Mouse (Mus musculus) midbrain, embryonic 13.5 days (tissue): ENCODE results near the gene Scml4. TPM values are rescaled to one million over a fixed set of nuclear protein-coding genes. Genes with fewer than 3 reads are reported as not detected.

Experiments used
- ATAC-seq: fragments of 200-750 bp; cut with Nextera tagmentation; 2 replicates; pipeline ENCODE4 v1.8.0; 2017; ENCODE audit warnings: mild to moderate bottlenecking, moderate TSS enrichment, moderate library complexity
- H3K27ac ChIP-seq: fragments of 300-500 bp; sonication (generic); 2 replicates; pipeline ENCODE4 v1.5.1; 2015; ENCODE audit warnings: inconsistent platforms, mild to moderate bottlenecking, moderate library complexity
- H3K27me3 ChIP-seq: fragments of 300-500 bp; sonication (generic); 2 replicates; pipeline ENCODE4 v1.6.1; 2015; ENCODE audit warnings: mild to moderate bottlenecking, inconsistent platforms
- H3K36me3 ChIP-seq: fragments of 300-500 bp; sonication (generic); 2 replicates; pipeline ENCODE4 v1.6.1; 2015; ENCODE audit warnings: mild to moderate bottlenecking, inconsistent platforms
- H3K4me1 ChIP-seq: fragments of 300-500 bp; sonication (generic); replicated peaks from 2 replicates; pipeline ENCODE4 v1.6.1; 2015; ENCODE audit warnings: inconsistent platforms
- H3K4me2 ChIP-seq: fragments of 300-500 bp; sonication (generic); replicated peaks from 2 replicates; pipeline ENCODE4 v1.6.1; 2015; ENCODE audit warnings: moderate library complexity, mild to moderate bottlenecking, inconsistent platforms
- H3K4me3 ChIP-seq: fragments of 300-500 bp; sonication (generic); replicated peaks from 2 replicates; pipeline ENCODE4 v1.5.1; 2015; ENCODE audit warnings: mild to moderate bottlenecking, inconsistent platforms
- H3K9ac ChIP-seq: fragments of 300-500 bp; sonication (generic); replicated peaks from 2 replicates; pipeline ENCODE4 v1.6.1; 2015; ENCODE audit warnings: mild to moderate bottlenecking, inconsistent platforms
- H3K9me3 ChIP-seq: fragments of 300-500 bp; sonication (generic); 2 replicates; pipeline ENCODE4 v1.6.1; 2016; ENCODE audit warnings: mild to moderate bottlenecking, inconsistent platforms
- WGBS: fragments of 180-500 bp; shearing (Covaris S2); methylation state at CpG from one replicate; pipeline ENCODE4 v1.1.7; 2015; 5-methylcytosine and 5-hydroxymethylcytosine counted together
- polyA plus RNA-seq: library from polyadenylated mRNA; unstranded; fragments of >200 nt; fragmentation: Nextera tagmentation; extraction: Ambion mirVana; gene quantifications from 2 replicates; pipeline ENCODE4 v1.2.1, GENCODE M21; 2015

Scml4 gene
- polyA plus RNA-seq, 1 experiment from 2014 or later = 10.3 TPM

DNA sequence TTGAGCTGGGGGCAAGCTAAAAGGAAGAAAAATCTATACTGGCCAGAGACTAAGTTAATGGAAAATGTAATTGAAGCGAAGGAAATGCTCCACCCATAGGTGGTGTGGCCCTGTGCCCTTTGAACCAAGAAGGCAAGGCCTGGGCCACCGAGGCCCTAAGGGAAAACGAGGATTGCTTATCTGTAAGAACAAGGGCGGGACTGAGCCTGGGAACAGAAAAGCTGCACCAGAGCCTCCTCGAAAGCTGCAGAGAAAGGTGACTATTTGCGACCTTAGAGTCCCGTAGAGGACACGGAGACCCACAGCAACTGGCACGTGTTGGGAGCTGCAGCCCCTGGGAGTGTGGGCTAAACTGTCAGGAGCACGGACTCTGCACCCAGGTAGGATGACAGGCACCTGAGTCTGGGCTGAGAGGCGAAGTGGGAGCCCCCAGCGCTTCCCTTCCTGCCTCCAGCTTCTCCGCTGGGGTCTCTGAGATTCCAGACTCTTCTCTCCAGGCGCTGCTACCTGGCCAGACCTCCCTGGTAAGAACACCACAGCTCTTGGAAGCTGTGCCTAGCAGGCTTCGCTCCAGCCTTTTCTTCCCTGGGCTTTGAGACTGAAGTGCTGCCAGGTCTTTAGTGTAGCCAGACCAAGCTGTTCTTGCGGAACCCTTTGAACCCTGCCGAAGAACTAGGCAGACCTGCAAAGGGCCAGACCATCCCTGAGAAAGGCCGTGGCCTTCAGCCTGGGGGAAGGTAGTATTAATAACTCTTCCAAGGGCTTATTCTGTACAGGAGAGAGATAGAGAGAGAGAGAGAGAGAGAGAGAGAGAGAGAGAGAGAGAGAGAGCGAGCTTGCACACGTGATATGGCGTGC is 80.3 kb downstream of the Scml4 start:
- H3K27me3 ChIP-seq = no peaks in the 10 kb centered on the region
- H3K9ac ChIP-seq = no peak overlapping the region
- H3K36me3 ChIP-seq = no peaks in the 10 kb centered on the region
- no peak for ATAC-seq
- no peaks in the 10 kb centered on the region for H3K9me3 ChIP-seq
- no peak overlapping the region; the same call in 1 of the 2 replicates for H3K27ac ChIP-seq
- no peak overlapping the region for H3K4me2 ChIP-seq
- H3K4me3 ChIP-seq = no peak overlapping the region
- 77% methylated on average over 21 of the region's 21 CpGs for WGBS
- peaks cover 11% of the 10 kb centered on the region for H3K4me1 ChIP-seq

DNA sequence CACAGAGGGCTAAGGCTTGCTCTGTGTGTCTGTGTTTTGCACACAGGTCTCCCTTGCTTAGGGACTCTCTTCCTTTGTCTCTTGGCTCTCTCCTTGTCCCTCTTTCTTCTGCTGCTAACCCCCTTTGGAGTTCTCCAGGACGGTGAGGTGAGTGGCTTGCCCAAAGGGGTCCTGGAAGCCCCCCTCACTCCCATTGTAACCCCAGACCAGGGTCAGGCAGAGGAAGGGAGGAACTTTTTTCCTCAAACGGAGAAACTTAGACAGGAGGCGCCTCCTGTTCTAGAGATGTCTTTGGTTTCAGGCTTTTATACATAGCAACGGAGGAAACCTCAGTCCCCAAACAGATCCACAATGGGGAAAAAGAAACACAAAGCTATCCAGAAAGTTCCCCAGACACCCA is 81.1 kb downstream of the Scml4 start:
- no peak overlapping the region for H3K4me3 ChIP-seq
- no peaks in the 10 kb centered on the region for H3K27me3 ChIP-seq
- H3K4me2 ChIP-seq = peak overlapping the region; percentile 35
- peak; percentile 57; the same call in 1 of the 2 replicates for ATAC-seq
- WGBS = 60% methylated on average over 4 of the region's 4 CpGs
- H3K9ac ChIP-seq = 0 out of 2 replicates have a peak overlapping the region, but pooled peaks have one; percentile 10
- no peaks in the 10 kb centered on the region for H3K36me3 ChIP-seq
- H3K4me1 ChIP-seq = peaks cover 11% of the 10 kb centered on the region
- peak overlapping the region; percentile 80 for H3K27ac ChIP-seq
- H3K9me3 ChIP-seq = no peaks in the 10 kb centered on the region

DNA sequence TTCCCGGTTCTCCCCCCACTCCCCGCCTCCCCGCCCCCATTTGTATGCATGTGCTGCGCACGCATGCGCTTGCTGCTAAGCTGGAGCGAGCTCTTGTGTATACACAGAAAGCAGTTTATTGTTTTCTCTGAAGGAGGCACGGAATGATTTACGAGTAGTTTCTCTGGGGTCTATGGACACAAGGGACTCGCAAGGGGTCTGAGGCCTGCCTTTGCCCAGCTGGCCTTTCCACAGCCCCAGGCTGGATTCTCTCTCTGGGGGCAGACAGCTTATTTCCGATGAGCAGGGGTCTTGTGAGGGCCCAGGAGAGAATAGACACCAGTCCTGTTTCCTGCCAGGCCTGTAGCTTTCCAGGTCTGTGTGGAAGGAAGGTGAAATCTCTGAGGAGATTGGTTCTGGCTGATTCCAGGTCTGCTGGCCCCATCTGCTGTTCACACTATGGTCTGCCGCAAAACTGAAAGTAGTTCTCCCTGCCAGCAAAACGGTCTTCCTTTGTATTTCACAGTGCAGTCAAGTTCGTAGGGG is 81.6 kb downstream of the Scml4 start:
- peaks cover 2% of the 10 kb centered on the region; the same call in 1 of the 2 replicates for H3K27me3 ChIP-seq
- no peaks in the 10 kb centered on the region for H3K36me3 ChIP-seq
- peak; percentile 83 for ATAC-seq
- 53% methylated on average over 14 of the region's 14 CpGs for WGBS
- no peaks in the 10 kb centered on the region for H3K9me3 ChIP-seq
- H3K27ac ChIP-seq = peak overlapping the region; percentile 80
- peaks cover 11% of the 10 kb centered on the region for H3K4me1 ChIP-seq
- H3K9ac ChIP-seq = peak overlapping the region; percentile 55
- H3K4me3 ChIP-seq = no peak overlapping the region; the same call in 1 of the 2 replicates
- peak overlapping the region; percentile 35 for H3K4me2 ChIP-seq

DNA sequence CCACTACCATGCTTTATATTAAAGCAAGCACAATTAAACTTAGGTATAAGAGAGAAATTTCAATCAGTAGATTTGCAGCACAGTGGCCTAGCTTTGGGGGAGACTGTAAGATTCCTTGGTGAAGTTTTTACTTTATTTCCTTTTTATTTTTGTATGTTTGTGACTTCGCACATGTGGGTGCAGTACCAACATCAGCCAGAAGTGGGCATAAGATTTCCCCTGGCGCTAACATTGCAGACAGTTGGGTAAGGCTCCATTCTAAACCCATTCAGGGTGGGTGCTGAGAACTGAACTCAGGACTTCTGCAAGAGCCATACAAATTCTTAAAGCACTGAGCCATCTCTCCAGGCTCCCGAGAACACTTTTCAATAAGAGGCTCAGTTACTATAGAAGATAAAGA is 82.1 kb downstream of the Scml4 start:
- no peak for ATAC-seq
- Histone ChIP-seq H3K4me3 (no peak overlapping the region), H3K27me3 (peaks cover 5% of the 10 kb centered on the region; the same call in 1 of the 2 replicates), H3K36me3 (no peaks in the 10 kb centered on the region), H3K9ac (no peak overlapping the region), H3K9me3 (no peaks in the 10 kb centered on the region), H3K4me2 (no peak overlapping the region), H3K27ac (no peak overlapping the region), H3K4me1 (peaks cover 11% of the 10 kb centered on the region)
- WGBS = 93% methylated on average over 3 of the region's 3 CpGs

DNA sequence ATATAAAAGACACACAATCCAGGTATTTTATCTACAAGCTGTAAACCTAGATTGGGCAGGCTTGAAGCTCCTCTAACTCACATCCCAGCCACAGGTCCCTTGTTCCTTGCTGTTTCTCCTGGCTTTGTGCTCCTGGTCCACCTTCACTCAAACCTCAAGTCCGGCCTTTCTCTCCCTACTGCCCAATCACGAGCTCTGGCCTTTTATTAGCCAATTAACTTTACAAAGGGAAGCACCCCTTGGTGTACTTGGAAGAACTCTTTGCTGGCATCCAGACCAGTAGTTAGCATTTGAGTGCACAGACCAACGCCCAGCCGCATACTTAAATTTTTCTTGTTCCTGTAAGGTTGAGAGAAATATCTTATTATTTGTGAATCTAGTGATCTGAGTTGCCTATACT is 85.1 kb downstream of the Scml4 start:
- Histone ChIP-seq H3K4me2 (no peak overlapping the region), H3K9ac (no peak overlapping the region), H3K9me3 (no peaks in the 10 kb centered on the region), H3K36me3 (no peaks in the 10 kb centered on the region), H3K27me3 (peaks cover 5% of the 10 kb centered on the region; the same call in 1 of the 2 replicates), H3K4me3 (no peak overlapping the region), H3K4me1 (peaks cover 21% of the 10 kb centered on the region), H3K27ac (no peak overlapping the region)
- no peak for ATAC-seq
- WGBS = 51% methylated on average over 4 of the region's 4 CpGs

DNA sequence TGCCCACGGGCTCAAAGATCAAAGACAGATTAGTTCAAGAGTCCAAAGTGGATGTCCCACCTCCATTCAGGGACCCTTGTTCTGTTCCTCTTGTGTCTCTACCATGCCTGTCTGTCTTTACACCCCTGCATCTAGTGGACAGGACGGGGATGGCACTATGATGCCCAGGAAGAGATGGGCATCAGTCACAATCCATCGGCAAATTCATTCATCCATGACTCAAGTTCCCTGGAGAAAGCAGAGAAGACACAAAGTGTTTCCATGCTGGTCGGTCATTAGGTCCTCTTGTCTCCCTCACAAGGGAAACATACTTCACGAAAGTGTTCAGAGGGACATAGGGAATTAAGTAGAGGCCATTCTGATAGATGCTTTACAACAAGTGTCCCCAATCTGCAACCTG is 87.2 kb downstream of the Scml4 start:
- no peak overlapping the region for H3K4me3 ChIP-seq
- H3K27ac ChIP-seq = no peak overlapping the region
- no peaks in the 10 kb centered on the region for H3K36me3 ChIP-seq
- H3K9ac ChIP-seq = no peak overlapping the region
- H3K4me1 ChIP-seq = peaks cover 25% of the 10 kb centered on the region
- ATAC-seq = no peak
- H3K27me3 ChIP-seq = peaks cover 5% of the 10 kb centered on the region; the same call in 1 of the 2 replicates
- no peak overlapping the region for H3K4me2 ChIP-seq
- WGBS = 88% methylated on average over 5 of the region's 5 CpGs
- no peaks in the 10 kb centered on the region for H3K9me3 ChIP-seq

DNA sequence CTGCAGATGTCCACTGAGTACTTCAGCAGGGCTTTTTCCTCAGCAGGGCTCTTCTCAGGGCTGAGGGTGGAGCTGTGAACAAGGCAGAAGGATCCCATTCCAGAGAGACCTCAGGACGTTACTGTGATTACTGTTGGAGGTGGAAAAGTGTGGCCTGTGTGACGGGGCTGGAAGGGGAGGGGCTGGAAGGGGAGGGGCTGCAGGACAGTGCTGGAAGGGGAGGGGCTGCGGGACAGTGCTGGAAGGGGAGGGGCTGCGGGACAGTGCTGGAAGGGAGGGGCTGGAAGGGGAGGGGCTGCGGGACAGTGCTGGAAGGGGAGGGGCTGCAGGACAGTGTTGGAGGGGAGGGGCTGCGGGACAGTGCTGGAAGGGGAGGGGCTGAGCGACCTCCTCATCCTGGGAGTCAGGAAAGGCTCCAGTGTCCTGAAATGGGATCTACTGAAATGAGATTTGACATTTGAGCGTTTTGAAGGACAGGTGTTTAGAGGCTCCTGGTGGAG is 90.1 kb downstream of the Scml4 start:
- ATAC-seq = peak; percentile 73
- Histone ChIP-seq H3K9ac (no peak overlapping the region), H3K27me3 (peaks cover 5% of the 10 kb centered on the region; the same call in 1 of the 2 replicates), H3K4me1 (peaks cover 25% of the 10 kb centered on the region), H3K36me3 (no peaks in the 10 kb centered on the region), H3K27ac (no peak overlapping the region), H3K9me3 (no peaks in the 10 kb centered on the region), H3K4me2 (peak overlapping the region; percentile 34), H3K4me3 (no peak overlapping the region)
- WGBS = 3% methylated on average over 5 of the region's 8 CpGs

DNA sequence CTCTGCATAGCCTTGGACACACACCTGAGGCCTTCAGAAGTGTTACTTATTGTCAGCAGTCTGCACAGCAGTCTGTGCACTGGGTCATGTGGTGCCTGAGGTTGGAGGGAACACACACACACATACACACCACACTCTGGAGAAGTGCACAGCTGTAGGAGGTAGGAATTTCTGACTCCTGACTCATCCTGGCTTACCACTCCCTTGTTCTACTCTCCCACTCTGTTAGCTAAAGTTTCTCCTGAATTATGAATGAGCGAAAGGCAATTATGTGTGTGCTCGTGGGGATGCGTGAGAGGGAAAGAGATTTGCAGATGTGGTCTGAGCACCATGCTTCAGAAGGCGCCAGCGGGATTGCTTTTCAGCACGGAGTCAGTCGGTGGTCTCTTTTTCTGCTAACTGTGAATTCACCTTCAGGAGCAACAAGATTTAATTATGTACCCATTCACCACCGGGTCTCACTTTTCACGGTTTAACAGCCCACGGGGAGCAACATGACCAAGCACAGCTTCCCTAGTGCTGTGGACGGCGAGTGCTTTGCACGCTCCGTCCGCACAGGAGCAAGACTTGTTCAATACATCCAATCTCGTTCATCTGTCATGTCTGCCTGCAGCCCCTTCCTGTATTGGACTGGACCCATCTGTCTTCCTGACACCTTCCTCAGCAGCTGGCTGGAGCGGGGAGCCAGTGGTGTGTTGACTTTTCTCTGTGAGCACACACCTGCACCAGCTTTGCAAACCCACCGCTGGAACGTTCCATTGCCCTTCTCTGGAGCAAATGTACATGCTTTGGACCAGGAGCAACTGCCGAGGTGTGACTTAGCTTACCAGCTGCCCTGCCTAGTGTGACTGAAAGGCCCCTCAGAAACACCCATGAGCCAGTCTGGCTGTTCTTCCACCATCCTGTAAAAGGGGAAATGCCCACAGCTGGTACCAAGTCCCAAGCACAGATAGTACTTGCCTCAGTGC is 91.2 kb downstream of the Scml4 start:
- Histone ChIP-seq H3K4me2 (no peak overlapping the region), H3K27me3 (peaks cover 5% of the 10 kb centered on the region; the same call in 1 of the 2 replicates), H3K9me3 (no peaks in the 10 kb centered on the region), H3K4me3 (no peak overlapping the region), H3K27ac (0 out of 2 replicates have a peak overlapping the region, but pooled peaks have one; percentile 30), H3K4me1 (peaks cover 25% of the 10 kb centered on the region), H3K36me3 (no peaks in the 10 kb centered on the region), H3K9ac (no peak overlapping the region)
- WGBS = 66% methylated on average over 20 of the region's 20 CpGs
- peak; percentile 61 for ATAC-seq

DNA sequence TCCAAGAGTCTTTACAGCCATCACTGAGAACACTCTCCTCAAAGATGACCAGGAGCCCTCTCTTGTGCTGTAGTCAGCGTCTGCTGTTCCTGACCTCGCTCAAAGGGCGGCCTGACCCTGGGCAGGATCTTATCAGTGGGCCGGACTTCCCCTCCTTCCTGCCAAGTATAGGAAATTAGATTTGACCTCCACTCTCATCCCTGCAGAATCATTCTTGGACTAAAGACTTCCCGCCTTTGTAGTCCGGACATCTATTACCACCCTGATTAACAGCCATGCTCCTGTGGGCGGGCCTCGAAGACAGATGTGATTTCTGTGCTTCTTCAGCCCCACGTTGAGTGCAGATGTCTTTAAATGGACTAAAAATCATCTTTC is 91.9 kb downstream of the Scml4 start:
- WGBS = 76% methylated on average over 9 of the region's 9 CpGs
- H3K4me3 ChIP-seq = no peak overlapping the region
- no peak overlapping the region for H3K9ac ChIP-seq
- H3K9me3 ChIP-seq = no peaks in the 10 kb centered on the region
- H3K4me2 ChIP-seq = no peak overlapping the region
- H3K36me3 ChIP-seq = no peaks in the 10 kb centered on the region
- peaks cover 2% of the 10 kb centered on the region; the same call in 1 of the 2 replicates for H3K27me3 ChIP-seq
- H3K4me1 ChIP-seq = peaks cover 25% of the 10 kb centered on the region
- no peak overlapping the region for H3K27ac ChIP-seq
- no peak for ATAC-seq

DNA sequence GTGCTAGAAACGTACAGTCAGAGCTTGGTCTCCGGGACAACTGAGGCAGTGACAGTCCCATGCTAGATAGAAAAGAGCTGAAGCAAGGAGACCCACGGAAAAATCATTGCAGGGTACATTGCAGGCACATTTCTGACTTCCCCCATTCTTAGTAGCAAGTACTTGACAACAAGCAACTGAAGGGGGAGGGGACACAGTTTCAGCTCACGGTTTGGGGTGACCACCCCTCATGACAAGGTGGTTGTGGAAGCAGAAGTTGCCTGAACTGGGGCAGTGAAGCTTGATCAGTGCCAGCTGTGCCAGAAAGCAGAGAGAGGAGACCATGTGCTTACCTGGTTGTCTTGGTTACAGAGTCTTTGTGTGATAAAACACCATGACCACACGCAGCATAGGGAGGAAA is 93.4 kb downstream of the Scml4 start:
- ATAC-seq = no peak
- H3K4me1 ChIP-seq = peaks cover 35% of the 10 kb centered on the region
- H3K36me3 ChIP-seq = no peaks in the 10 kb centered on the region
- H3K9ac ChIP-seq = no peak overlapping the region
- 0 out of 2 replicates have a peak, but pooled peaks cover 6% of the 10 kb centered on the region for H3K27me3 ChIP-seq
- no peak overlapping the region for H3K27ac ChIP-seq
- H3K4me3 ChIP-seq = no peak overlapping the region
- H3K4me2 ChIP-seq = no peak overlapping the region
- H3K9me3 ChIP-seq = no peaks in the 10 kb centered on the region
- 75% methylated on average over 5 of the region's 5 CpGs for WGBS

DNA sequence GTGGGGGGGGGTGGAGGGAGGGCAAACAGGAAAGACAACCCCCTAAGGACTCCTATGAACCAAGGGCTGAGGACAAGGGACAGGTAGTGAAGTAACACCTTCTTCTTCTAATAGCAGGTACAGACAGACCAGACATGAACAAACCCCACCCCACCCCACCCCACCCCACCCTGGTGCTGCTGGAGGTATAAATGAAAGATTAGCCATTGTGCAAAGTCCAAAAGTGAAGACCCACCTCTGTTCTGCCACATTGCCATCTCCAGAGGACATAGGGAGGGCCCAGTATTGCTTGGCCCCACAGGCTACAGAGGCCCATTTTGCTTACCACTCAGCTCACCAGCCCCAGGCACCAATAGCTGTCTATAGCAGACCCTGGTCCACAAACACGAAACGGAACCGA is 95.0 kb downstream of the Scml4 start:
- Histone ChIP-seq H3K36me3 (no peaks in the 10 kb centered on the region), H3K9ac (no peak overlapping the region), H3K4me3 (no peak overlapping the region), H3K4me1 (peaks cover 32% of the 10 kb centered on the region), H3K27me3 (0 out of 2 replicates have a peak, but pooled peaks cover 6% of the 10 kb centered on the region), H3K9me3 (no peaks in the 10 kb centered on the region), H3K4me2 (no peak overlapping the region), H3K27ac (no peak overlapping the region)
- WGBS = 96% methylated on average over 3 of the region's 3 CpGs
- ATAC-seq = no peak
